Mouse (Mus musculus): ENCODE measurements around the gene Runx3.

The Runx3 gene

DNA sequence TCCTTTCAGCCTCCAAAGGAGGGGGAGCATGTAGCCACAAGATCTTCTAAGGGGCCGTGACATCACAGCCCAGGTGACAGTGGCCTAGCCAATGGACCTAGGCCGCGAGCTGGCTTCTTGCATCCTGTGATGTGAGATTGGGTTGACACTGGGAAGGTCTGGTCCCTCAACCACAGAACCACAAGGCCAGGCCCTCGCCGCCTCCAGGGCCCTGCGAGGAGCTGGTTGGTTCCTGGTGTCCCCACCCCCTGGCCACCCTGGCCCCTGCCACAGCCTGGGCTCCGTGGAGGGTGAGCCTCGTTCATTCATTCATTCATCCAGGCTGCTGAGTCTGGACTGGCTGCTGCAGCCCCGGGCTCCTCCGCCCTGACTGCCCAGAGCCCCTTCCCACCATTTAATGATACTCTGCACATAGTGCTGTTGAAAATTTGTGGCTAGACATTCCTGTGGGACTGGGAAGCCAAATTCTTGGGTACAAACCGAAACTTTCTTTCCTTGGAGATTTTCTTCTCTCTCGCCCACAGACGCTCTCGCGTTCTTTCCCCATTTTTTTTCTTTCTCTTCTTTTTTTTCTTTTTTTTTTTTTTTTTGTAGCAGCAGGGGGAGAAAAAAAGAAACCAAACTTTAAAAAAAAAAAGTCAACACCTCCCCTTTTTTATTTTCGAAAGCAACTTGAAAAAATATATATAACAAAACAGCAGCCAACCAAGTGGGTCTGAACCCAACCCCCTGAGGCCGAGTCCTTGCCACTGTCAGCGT, at the start of gene Runx3:
Gene Runx3, plus strand, starts transcription at position 311 of the 759 bp plus-strand sequence.
- DNase-seq (ENCODE audit: low read depth, low spot score): no peak

DNA sequence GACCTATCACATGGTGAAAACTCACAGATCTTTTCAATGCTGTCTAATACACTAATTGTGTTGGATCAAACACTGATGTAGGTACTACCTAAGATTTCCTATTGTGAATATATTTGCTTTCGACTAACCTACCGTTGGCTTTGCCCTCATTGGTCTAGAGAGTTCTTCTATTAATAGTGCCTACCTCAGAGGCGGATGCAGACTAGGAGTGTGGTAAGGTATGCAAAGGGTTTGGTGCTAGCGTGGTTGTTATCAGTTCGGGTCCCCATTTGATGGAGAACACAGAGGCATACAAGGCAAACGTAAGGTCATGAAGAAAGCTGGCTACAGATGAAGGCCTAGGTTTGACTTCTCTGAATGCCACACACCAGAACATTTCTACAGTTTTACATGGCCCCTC, 47.8 kb upstream of the Runx3 start:
- DNase-seq (ENCODE audit: low read depth, low spot score): no peak

DNA sequence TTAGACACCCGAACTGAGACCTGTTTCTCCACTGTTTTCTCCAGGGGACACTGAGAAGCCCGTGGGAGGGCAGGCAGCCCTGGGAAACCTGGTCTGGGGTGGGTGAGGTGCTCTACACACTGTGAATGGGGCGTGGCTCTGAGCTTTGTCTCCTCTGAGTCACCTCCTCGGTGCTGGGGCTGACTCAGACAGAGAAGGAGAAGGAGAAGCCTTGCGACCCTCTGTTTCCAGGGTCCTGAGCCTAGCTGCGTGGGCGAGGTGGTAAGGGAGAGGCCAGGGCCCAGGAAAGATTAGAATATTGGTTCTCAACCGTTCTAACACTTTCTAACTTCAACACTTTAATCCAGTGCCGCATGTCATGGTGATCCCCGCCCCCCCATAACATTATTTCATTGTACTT, 46.9 kb upstream of the Runx3 start:
- DNase-seq (ENCODE audit: low read depth, low spot score): no peak

DNA sequence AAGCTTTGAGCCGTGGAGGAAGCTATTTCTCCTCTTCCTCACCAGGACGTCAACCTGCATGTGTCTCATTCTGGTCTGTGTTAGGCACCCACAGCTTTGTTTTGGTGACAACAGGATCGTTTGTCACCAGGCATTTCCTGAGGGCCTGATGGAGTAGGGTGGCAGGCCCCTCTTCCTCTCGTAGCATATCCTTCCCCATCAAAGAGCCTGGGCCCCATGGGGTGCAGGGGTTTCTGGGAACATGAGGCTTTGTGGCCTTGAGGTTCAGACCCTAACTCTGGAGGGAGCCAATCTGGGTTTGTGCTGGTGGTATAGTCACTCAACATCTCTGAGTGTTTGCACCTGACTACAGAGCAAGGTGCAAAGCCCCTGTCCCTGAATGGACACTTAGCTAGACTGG, 45.8 kb upstream of the Runx3 start:
- DNase-seq (ENCODE audit: low read depth, low spot score): no peak

DNA sequence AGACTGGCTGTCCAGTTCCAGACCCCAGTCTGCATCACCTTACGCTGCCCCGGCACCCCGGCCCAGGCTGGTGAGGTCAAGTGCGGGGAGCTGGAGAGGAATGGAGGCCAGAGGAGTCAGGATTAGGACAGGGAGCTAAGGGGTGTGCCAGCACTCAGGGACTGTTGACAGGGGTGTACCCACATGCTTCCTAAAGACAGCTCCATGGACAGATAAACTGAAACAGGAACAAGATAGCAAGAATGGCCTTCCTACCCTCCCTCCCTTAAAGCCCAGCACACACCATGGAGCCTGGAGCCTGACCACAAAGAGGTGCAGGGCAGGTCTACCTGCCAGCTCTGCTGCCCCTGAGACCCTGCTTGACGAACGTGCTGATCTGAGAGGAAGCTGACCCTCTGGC, 45.1 kb upstream of the Runx3 start:
- DNase-seq (ENCODE audit: low read depth, low spot score): no peak

DNA sequence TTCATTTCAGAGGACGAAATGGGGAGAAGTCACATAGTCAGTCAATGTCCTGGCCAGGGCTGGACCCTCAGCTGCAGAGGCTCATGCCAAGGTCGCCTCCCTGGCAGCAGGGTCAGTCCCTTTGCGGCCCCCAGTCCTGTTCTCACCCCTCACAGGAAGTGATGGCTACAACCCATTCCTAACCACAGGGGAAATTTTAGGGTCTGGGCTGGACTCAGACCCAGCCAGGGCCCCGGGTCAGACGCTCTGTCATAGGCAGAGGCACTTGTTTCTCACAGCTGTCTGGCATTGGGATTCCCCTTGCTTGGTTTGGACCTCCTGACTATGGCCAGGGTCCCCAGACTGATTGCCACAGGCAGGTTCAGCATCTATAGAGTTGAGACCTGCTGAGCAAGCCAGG, 43.8 kb upstream of the Runx3 start:
- no peak for DNase-seq (ENCODE audit: low read depth, low spot score)

DNA sequence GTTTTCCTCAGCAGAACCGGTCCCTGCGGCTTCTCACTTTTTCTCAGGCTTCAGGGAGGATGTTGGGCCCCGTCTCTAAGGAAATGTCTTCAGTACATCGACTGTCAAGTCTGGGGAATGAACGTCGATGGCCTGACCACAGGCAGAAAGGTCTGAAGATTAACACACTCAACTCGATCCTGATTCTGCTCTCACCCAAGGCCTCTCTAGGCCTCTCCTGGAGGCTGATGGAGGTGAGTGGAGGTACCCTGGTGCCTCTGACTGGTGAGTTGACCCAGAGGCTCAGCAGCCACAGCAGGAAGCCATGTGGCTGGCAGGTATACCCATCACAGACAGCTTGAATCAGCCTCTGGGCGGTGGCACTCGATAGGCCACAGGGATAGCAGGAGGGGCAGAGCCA, 43.3 kb upstream of the Runx3 start:
- DNase-seq (ENCODE audit: low read depth, low spot score): no peak

DNA sequence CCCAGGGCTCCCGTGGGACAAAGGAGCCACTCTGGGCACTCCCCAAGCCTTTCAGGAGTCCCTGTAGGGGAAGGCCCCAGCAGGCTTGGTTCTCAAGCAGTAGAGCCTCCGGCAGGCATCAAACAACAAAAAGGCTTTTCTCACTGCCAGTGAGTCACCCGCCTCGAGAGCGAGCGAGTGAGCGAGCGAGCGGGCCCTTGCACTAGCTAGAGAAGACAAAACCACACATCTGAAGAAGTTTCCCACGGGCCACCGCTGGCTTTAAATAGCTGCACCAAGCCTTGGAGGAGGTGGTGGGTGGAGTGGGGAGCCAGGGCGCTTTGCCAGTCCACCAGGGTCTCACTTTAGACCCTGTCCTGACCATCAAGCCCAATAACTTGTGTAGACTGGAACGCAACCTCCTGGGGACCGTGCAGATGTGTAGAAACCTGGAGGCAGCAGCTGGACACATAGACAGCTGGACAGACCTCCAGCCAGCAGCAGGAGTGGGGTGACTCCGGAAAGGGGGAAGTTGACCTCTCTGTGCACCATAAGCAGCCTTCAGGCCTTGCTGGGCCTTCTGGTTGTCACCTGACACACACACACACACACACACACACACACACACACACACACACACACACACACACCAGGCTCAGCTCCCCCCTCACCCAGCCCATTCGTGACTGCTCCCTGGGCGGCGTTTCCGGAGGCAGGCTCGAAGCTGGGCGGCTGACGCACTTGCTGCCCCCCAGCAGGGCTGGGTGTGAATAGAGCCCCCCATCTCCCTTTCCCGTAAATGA, 40.4 kb upstream of the Runx3 start:
- DNase-seq (ENCODE audit: low read depth, low spot score): no peak

DNA sequence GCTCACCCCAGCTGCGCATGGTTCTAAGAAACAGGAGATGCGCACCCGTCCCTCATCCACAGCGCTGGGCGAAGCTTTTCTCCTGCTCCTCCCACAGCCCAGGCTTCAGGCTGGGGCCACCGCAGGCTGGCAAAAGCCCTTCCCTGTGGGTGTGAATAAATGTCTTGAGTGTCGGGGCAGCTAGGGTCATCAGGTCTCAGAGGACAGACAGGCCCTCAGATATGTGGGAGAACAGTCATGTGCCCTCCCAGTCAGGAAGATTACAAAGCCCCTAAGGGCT, 39.9 kb upstream of the Runx3 start:
- DNase-seq (ENCODE audit: low read depth, low spot score): no peak

DNA sequence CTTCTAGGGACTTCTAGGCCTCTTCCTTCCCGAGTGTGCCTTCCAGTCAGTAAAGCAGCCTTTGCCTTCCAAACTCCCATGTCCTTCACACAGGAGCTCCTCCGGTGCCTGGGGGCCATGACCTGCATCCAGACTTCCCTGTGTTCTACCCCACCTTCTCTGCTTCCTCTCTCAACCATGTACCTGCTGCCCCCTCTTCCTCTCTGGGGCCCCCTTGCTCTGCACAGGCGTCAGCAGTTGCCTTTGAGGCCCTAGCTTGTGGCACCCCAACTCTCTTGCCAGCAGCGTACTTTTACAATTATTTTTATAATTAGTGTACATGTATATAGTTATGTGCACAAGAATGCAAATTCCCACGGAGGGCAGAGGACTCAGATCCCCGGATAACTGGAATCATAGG, 37.4 kb upstream of the Runx3 start:
- no peak for DNase-seq (ENCODE audit: low read depth, low spot score)

DNA sequence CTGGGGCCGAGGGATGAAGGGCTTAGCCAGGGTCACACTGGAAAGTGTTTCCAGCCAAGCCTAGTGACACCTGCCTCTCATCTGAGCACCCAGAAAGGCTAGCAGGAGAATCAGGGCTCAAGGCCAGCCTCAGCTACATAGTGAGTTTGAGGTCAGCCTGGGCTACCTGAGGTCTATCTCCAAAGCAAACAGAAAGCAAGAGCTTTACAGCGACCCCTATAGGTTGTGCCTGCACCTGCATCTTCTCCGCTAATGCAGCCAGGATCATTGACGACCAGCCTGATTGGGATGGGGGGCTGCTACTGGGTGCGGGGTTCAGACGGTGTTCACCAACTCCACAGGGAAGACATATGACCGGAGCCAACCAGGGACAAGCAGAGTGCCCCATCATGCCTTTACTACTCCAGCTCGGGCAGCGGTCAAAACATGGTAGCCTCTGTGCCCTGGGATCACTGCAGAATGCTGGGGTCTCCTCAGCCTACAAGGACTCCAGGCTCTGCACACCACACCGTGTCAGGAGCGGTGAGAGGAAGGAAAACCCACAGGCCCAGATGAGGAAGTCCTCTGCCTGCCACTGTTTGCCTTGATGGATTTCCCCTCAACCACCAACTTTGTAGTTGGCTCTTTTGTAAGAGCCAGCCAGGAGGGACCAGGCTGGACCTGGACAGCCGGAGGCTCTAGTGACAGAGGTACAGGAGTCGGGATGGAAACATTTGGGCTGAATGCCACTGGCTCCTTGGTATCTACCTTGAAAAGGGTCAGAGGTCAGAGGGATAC, 35.2 kb upstream of the Runx3 start:
- no peak for DNase-seq (ENCODE audit: low read depth, low spot score)

DNA sequence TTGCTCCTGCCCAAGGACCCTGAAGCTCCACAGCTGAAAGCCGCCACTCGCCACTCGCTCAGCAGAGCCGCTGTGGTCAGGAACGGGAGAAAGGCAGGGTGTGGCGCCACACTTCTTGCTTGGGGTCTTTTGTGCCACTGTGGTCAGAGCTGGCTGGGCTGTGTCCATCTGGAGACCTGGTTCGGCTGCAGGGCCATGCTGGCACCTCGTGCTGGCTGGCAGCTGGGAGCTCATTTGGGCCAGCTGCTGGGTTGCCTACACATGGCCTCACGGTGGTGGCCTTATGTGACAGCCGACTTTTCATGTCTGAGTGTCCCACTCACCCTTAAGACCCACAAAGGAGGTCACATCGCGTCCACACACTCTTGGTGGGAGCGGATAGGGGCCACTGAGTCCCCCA, 29.8 kb upstream of the Runx3 start:
- no peak for DNase-seq (ENCODE audit: low read depth, low spot score)

DNA sequence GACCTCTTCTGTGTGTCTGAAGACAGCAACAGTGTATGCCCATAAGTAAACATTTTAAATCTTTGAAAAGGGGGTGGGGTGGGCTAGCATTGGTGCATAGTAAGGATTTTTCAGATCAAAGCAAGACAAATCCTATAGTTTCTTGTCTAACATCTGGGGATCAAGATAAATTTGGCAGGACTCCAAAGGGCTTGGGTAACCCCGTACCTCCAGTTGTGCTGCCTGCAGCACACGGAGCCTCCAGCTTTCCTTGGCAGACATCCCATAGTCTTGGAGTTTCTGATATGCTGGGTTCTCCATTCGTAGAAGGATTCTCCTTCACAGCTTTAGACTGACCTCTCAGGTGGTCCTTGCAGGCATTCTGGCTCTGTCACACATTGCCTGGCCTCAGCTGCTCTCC, 27.6 kb upstream of the Runx3 start:
- no peak for DNase-seq (ENCODE audit: low read depth, low spot score)

DNA sequence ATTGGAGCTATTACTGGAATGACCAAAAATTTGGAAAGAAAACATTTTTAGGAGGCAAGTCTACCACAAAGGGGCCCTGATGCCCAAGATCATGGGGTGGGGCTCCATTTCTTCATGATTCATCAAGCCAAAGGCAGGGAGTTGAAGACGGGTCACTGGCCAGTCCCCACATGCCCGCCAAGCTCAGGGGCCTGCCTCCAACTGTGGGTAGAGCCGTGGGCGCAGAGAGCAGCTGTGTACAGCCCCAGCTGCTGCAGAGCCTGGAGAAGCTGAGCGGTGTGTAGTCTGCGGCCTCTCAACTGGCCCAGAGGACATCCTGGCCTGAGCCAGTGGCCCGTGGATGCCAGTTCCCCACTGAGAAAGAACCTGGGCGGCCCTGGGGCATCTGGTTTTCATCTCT, 24.8 kb upstream of the Runx3 start:
- no peak for DNase-seq (ENCODE audit: low read depth, low spot score)

DNA sequence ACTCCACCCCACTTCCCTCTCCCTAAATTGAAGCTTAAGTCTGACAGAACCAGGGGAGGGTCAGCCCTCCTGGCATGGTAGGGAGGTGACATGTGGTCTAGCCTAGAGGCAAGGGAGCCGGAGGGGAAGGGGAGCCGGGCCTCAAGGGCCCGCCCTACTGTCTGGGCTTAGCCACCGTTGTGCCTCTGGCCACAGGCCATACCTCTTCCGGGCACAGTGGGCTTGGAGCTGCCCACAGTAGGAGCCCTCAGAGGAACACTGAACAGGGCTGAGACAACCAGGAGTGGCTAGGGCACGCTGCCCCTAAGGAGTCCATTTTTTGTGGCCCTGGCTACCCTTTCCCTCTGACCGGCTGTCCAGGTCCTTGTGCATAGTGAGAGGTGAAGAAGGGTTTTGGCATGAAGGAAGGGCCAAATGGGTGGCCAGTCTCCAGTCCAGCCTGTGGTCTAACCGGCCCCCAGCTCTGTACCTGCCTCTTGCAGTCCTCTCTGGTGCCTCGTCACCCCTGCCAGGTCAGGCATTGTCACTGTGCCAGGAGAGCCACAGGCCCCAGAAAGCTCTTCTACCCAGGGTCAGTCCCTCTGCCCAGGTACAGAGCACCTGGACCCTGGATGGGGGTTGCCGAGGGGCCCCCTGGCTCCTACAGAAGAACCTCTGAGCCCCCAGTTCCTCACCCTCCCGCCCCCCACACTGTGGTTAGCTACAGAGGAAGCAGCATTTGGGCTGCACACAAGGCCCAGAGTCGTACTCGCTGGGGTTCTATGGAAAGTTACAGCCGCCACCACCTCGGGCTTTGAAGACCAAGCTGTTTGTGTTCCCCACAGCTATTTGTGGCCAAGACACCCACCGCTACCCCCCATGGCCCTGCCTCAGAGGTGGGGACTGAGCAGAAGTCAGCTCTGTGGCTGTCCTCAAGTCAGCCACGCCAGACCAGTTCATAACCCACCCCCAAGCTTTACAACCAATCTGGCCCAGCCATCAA, 22.3 kb upstream of the Runx3 start:
- DNase-seq (ENCODE audit: low read depth, low spot score): no peak

DNA sequence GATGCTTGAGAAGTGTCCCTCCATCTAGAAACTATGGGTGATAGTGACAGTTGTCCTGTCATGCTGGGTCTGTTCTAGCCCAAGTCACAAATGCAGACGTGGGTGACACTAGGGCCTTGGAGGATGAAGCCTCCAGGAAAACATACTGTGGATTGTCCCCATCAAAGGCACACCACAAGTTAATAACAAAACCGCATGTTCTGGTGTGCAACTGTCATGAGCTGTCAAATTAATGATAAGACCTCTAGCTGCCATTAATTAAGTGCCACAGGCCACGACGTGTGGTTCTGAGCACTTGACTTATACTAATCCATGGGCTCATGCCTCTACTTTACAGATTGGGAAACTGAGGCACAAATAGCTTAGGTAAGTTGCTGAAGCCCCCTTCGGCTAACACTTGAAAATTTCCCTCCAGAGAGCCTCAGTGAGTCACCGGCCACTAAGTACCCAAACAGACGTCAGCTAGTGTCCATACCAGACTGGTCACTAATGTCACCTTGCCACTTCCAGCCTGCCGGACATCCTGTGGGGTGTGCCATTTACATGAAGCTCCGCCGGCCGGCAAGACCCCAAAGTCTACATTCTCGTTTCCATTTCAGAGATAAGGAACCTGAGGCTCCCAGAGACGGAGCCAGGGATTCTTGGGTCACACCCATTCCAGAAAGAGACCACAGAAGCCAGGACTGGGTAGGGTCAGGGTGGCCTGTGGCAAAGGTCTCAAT, 18.3 kb upstream of the Runx3 start:
- no peak for DNase-seq (ENCODE audit: low read depth, low spot score)

DNA sequence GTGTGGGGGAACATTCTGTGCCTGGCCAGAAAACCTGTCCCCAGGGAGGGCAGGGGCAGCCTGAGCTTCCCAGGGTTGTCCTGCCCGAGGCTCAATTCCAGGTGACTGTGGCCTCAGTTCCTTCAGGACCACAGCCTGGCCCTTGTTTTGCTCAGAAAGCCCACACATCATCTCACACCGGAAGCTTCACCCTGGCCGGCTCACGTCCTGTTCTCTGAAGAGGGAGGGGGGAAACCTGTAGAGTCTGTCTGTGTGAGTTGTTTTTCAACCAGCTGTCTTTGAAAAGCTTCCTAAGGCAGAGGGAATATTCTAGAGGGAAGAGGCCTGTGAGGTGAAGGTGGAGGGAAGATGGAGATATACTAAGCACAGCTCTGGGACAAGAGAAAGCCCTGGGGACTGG, 17.7 kb upstream of the Runx3 start:
- no peak for DNase-seq (ENCODE audit: low read depth, low spot score)

DNA sequence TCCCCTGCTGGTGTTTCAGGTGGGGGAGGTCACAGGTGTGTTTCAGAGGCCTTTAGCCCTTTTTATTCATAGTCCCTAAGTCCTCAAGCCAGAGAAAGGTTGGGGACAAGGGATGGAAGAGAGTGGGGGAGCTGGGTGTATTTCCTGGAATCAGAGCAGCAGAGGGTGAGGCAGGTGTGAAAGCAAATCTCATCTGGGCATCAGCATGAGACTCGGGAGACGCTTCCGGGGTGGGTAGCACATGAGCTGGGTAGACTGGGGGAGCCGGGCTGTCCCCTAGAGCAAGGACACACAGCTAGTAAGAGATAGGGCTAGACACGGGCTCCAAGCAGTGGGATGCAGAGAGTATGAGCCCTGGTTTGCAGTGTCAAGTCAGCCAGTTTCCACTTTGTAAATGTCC, 16.7 kb upstream of the Runx3 start:
- no peak for DNase-seq (ENCODE audit: low read depth, low spot score)

DNA sequence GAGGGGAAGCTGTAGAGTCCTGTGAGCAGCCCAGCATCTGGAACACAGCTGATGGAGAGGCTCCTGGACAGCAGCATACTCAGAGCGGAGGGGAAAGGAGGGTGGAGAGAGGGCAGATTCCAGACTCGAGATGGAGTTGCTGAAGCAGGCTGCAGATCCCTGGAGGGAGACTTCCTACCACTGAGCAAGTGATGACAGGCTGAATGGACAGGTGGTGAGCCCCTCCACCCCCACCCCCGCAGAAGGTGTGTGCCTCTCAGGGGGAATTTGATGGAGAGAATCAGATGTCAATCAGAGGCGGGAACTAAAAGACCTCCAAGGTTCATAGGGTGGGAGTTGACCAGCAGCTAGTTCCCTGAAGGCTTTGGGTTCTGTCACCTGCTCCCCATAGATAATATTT, 13.5 kb upstream of the Runx3 start:
- DNase-seq (ENCODE audit: low read depth, low spot score): no peak

DNA sequence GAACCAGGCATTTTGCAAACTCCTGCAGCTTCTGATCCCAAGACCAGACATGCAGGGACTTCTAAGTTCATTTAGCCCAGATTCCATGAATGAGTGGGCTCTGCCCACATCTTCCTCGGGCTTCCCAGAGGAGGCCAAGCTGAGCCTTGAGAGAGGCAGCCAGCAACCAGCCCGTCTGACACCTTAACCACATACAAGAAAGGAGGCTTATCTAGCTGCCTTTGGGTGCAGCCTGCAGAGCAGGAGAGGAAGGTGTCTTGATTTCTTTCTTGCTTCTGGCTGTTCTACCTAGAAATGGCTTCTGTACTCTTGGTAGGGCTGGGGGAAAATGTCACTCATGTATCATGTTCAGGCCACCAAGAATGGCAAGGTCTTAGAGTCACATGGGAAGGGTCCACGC, 11.8 kb upstream of the Runx3 start:
- no peak for DNase-seq (ENCODE audit: low read depth, low spot score)

DNA sequence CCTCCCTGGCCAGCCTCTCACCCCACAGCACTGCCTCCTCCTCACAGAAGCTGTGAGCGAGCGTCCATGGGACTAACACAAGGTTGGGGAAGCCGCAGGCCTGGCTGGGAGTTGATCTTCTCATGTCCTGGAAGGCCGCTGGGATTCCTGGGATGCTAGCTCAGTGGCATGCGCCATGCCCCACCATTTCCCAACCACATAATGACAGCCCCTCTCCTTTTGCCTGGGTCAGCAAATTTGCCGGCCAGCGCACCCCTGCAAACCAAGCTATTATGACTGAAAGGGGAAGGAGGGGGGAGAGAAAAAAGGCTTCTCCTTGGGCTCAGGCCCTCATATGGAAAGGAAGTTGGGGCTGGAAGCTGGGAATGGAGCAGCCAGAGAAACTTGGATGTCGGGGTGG, 6.8 kb upstream of the Runx3 start:
- DNase-seq (ENCODE audit: low read depth, low spot score): no peak
